Mouse (Mus musculus) heart, postnatal 0 days (tissue): ENCODE results near the gene Adgrf1. TPM values are rescaled to one million over a fixed set of nuclear protein-coding genes. Genes with fewer than 3 reads are reported as not detected.

Source experiments
- ATAC-seq: fragments of 200-750 bp; cut with Nextera tagmentation; 2 replicates; pipeline ENCODE4 v1.8.0; 2017; ENCODE audit warnings: low read depth, moderate number of reproducible peaks, moderate library complexity; ENCODE audit not compliant: insufficient read depth
- DNase-seq: peaks from one replicate; pipeline ENCODE4 v3.0.0-alpha.2; 2016; ENCODE audit warnings: low spot score
- H3K27ac ChIP-seq: fragments of 300-500 bp; sonication (generic); 2 replicates; pipeline ENCODE4 v1.5.1; 2014; ENCODE audit warnings: low read depth, mild to moderate bottlenecking
- H3K27me3 ChIP-seq: fragments of 300-500 bp; sonication (generic); 2 replicates; pipeline ENCODE4 v1.6.1; 2014; ENCODE audit warnings: low read length, mixed read lengths; ENCODE audit not compliant: control insufficient read depth, insufficient read depth
- H3K36me3 ChIP-seq: fragments of 300-500 bp; sonication (generic); replicated peaks from 2 replicates; pipeline ENCODE4 v1.6.1; 2014; ENCODE audit warnings: low read length, mixed read lengths; ENCODE audit not compliant: control insufficient read depth, insufficient read depth
- H3K4me1 ChIP-seq: fragments of 300-500 bp; sonication (generic); 2 replicates; pipeline ENCODE4 v1.6.1; 2014; ENCODE audit warnings: antibody characterized with exemption; ENCODE audit not compliant: control insufficient read depth, insufficient read depth
- H3K4me2 ChIP-seq: fragments of 300-500 bp; sonication (generic); 2 replicates; pipeline ENCODE4 v1.6.1; 2014; ENCODE audit warnings: low read depth, mild to moderate bottlenecking, low read length, moderate library complexity
- H3K4me3 ChIP-seq: fragments of 300-500 bp; sonication (generic); 2 replicates; pipeline ENCODE4 v1.5.1; 2014; ENCODE audit warnings: low read depth, low read length
- H3K9ac ChIP-seq: fragments of 300-500 bp; sonication (generic); replicated peaks from 2 replicates; pipeline ENCODE4 v1.6.1; 2014; ENCODE audit warnings: low read depth, low read length, mixed read lengths
- H3K9me3 ChIP-seq: fragments of 300-500 bp; sonication (generic); replicated peaks from 2 replicates; pipeline ENCODE4 v1.6.1; 2016; ENCODE audit warnings: low read length; ENCODE audit not compliant: control insufficient read depth
- CTCF ChIP-seq: IDR thresholded peaks from 2 replicates; pipeline ENCODE4 v1.5.1; 2016; ENCODE audit warnings: antibody characterized with exemption, control low read depth, low read depth
- EP300 ChIP-seq: IDR thresholded peaks from 2 replicates; pipeline ENCODE4 v1.6.1; 2016; ENCODE audit warnings: antibody characterized with exemption, low read depth
- WGBS: fragments of 180-500 bp; shearing (Covaris S2); extraction: QIAGEN DNeasy Blood & Tissue Kit; methylation state at CpG from one replicate; pipeline ENCODE4 v1.1.7; 2014; 5-methylcytosine and 5-hydroxymethylcytosine counted together
- polyA plus RNA-seq: library from polyadenylated mRNA; unstranded; fragments of >200 nt; fragmentation: Nextera tagmentation; extraction: Ambion mirVana; gene quantifications from 2 replicates; pipeline ENCODE4 v1.2.1, GENCODE M21; 2015
- total RNA-seq: library from RNA; depleted of rRNA; stranded (reverse); fragments of >200 nt; gene quantifications from 2 replicates; pipeline ENCODE4 v1.2.3, GENCODE M21; 2014; ENCODE audit warnings: low replicate concordance

Gene Adgrf1
- total and polyA plus RNA-seq, 2 experiments from 2014 or later: not detected

DNA sequence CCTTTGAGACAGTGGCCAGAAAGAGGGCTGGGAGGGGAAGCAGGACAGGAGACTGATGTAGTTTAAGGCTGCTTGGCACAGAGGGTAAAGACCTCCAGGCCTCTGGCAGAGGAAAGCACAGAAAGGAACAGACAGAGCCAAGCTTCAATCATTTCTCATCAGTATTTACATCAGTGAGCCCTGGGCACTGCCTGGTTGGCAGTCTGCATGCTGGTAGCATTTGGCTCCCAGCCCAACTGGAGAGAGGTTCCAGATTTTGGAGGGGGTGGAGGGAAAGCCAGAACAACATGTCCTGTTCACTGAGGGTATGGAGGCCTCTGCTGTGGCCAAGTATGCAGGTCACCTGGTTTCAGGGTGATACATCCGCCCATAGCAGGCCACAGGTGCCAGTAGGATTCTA, 12.4 kb upstream of the Adgrf1 start:
- H3K36me3 ChIP-seq: no peaks in the 10 kb centered on the region
- peak; percentile 43 for ATAC-seq
- peaks cover 14% of the 10 kb centered on the region for H3K4me1 ChIP-seq
- TF ChIP-seq EP300 (no peak), CTCF (no peak)
- H3K27me3 ChIP-seq: no peaks in the 10 kb centered on the region
- no peak overlapping the region for H3K4me3 ChIP-seq
- no peak overlapping the region for H3K9ac ChIP-seq
- 0 out of 2 replicates have a peak overlapping the region, but pooled peaks have one; percentile 13 for H3K27ac ChIP-seq
- H3K4me2 ChIP-seq: no peak overlapping the region
- no peak for DNase-seq
- 62% methylated on average over 1 of the region's 1 CpGs for WGBS
- no peaks in the 10 kb centered on the region for H3K9me3 ChIP-seq

DNA sequence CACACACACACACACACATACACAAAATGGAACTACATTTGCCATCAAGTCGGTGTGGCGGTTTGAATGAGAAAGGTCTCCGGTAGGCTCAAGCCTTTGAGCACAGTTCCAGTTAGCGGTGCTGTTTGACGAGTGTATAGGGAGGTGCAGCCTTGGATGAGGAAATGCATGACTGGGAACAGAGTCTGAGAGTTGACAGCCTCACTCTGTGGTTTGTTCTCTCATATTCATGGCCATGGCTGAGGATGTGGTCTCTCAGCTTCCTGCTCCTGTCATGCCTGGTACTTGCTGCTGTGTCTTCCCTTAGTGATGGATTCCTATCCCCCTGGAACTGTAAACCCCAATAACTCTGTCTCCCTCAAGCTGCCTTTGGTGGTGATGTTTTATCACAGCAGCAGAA, 8.2 kb upstream of the Adgrf1 start:
- Histone ChIP-seq H3K36me3 (no peaks in the 10 kb centered on the region), H3K9me3 (no peaks in the 10 kb centered on the region), H3K4me2 (no peak overlapping the region), H3K4me1 (no peaks in the 10 kb centered on the region), H3K4me3 (no peak overlapping the region), H3K9ac (no peak overlapping the region), H3K27ac (no peak overlapping the region), H3K27me3 (no peaks in the 10 kb centered on the region)
- ATAC-seq (no peak), DNase-seq (no peak)
- TF ChIP-seq EP300: no peak
- no peak for TF ChIP-seq CTCF
- 91% methylated on average over 5 of the region's 5 CpGs for WGBS

- H3K36me3 ChIP-seq: no peaks in the 10 kb centered on the region
- H3K4me1 ChIP-seq: no peaks in the 10 kb centered on the region
- no peaks in the 10 kb centered on the region for H3K27me3 ChIP-seq
- DNase-seq (no peak), ATAC-seq (no peak)
- H3K4me2 ChIP-seq: no peak overlapping the region
- H3K9ac ChIP-seq: no peak overlapping the region
- no peaks in the 10 kb centered on the region for H3K9me3 ChIP-seq
- H3K4me3 ChIP-seq: no peak overlapping the region
- no peak overlapping the region for H3K27ac ChIP-seq
- TF ChIP-seq EP300 (no peak), CTCF (no peak)
- 69% methylated on average over 7 of the region's 7 CpGs for WGBS
Measured at GRCm38 (mm10) chr17:43264739-43265138, 5.4 kb upstream of the Adgrf1 start.

GRCm38 (mm10) chr17:43265178-43265837, 4.8 kb upstream of the Adgrf1 start:
- no peak overlapping the region for H3K4me3 ChIP-seq
- no peaks in the 10 kb centered on the region for H3K27me3 ChIP-seq
- WGBS: 19% methylated on average over 26 of the region's 26 CpGs
- TF ChIP-seq EP300 (no peak), CTCF (peak; percentile 97)
- H3K9me3 ChIP-seq: no peaks in the 10 kb centered on the region
- H3K4me2 ChIP-seq: peak overlapping the region; percentile 37; the same call in 1 of the 2 replicates
- DNase-seq (peak; percentile 71), ATAC-seq (peak; percentile 78)
- no peaks in the 10 kb centered on the region for H3K36me3 ChIP-seq
- no peaks in the 10 kb centered on the region for H3K4me1 ChIP-seq
- H3K9ac ChIP-seq: no peak overlapping the region
- H3K27ac ChIP-seq: no peak overlapping the region

DNA sequence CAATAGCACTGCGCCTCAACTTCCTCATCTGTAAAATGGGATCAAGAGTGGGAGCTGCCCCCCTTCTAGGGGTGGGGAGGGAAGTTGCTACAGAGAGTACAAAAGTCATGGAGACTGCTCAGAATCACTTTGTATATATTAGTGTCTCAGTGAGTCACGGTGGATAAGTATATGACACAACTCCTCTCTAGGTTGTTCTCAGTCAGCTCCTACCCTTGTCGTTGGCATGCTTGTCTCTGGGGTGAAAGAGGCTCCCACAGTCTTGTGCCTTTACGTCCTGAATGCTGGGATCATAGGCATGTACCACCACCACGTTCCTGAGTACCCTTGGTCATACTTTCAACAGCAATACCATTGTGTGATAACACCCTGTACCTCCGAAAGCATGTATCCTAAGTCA, 4.2 kb upstream of the Adgrf1 start:
- 84% methylated on average over 6 of the region's 6 CpGs for WGBS
- TF ChIP-seq EP300 (no peak), CTCF (no peak)
- no peaks in the 10 kb centered on the region for H3K9me3 ChIP-seq
- no peak overlapping the region for H3K9ac ChIP-seq
- H3K4me3 ChIP-seq: no peak overlapping the region
- no peak for ATAC-seq
- H3K4me1 ChIP-seq: no peaks in the 10 kb centered on the region
- no peak overlapping the region for H3K4me2 ChIP-seq
- no peaks in the 10 kb centered on the region for H3K36me3 ChIP-seq
- H3K27ac ChIP-seq: no peak overlapping the region
- DNase-seq: no peak
- no peaks in the 10 kb centered on the region for H3K27me3 ChIP-seq

- no peaks in the 10 kb centered on the region for H3K36me3 ChIP-seq
- H3K27ac ChIP-seq: no peak overlapping the region
- H3K9ac ChIP-seq: no peak overlapping the region
- no peak overlapping the region for H3K4me2 ChIP-seq
- H3K27me3 ChIP-seq: no peaks in the 10 kb centered on the region
- ATAC-seq (no peak), DNase-seq (no peak)
- no peaks in the 10 kb centered on the region for H3K9me3 ChIP-seq
- H3K4me3 ChIP-seq: no peak overlapping the region
- no peaks in the 10 kb centered on the region for H3K4me1 ChIP-seq
- TF ChIP-seq EP300: no peak
- no peak for TF ChIP-seq CTCF
- WGBS: 76% methylated on average over 2 of the region's 2 CpGs
Measured at GRCm38 (mm10) chr17:43266636-43267035, 3.5 kb upstream of the Adgrf1 start.
